Mouse (Mus musculus) stomach, embryonic 14.5 days (tissue): ENCODE data around the gene B4galt1. TPM values are rescaled to one million over a fixed set of nuclear protein-coding genes. Genes with fewer than 3 reads are reported as not detected.

Source experiments
- ATAC-seq: fragments of 200-750 bp; cut with Nextera tagmentation; 2 replicates; pipeline ENCODE4 v1.8.0; 2017; ENCODE audit warnings: low read depth, moderate TSS enrichment; ENCODE audit not compliant: insufficient number of reproducible peaks, insufficient read depth, low FRiP score
- H3K27ac ChIP-seq: fragments of 300-500 bp; sonication (generic); 2 replicates; pipeline ENCODE4 v1.5.1; 2014; ENCODE audit warnings: mild to moderate bottlenecking, low read length, moderate library complexity, mixed read lengths
- H3K27me3 ChIP-seq: fragments of 300-500 bp; sonication (generic); 2 replicates; pipeline ENCODE4 v1.6.1; 2014; ENCODE audit warnings: low read length, control low read depth, mixed read lengths; ENCODE audit not compliant: control insufficient read depth, insufficient read depth
- H3K36me3 ChIP-seq: fragments of 300-500 bp; sonication (generic); 2 replicates; pipeline ENCODE4 v1.6.1; 2014; ENCODE audit warnings: mild to moderate bottlenecking, control low read depth, low read length, moderate library complexity, mixed read lengths; ENCODE audit not compliant: control insufficient read depth, insufficient read depth
- H3K4me1 ChIP-seq: fragments of 300-500 bp; sonication (generic); 2 replicates; pipeline ENCODE4 v1.6.1; 2014; ENCODE audit warnings: low read length, control low read depth, mixed read lengths; ENCODE audit not compliant: control insufficient read depth, insufficient read depth
- H3K4me2 ChIP-seq: fragments of 300-500 bp; sonication (generic); replicated peaks from 2 replicates; pipeline ENCODE4 v1.6.1; 2014; ENCODE audit warnings: low read depth, low read length, control low read depth
- H3K4me3 ChIP-seq: fragments of 300-500 bp; sonication (generic); 2 replicates; pipeline ENCODE4 v1.5.1; 2014; ENCODE audit warnings: low read depth, low read length, control low read depth
- H3K9ac ChIP-seq: fragments of 300-500 bp; sonication (generic); replicated peaks from 2 replicates; pipeline ENCODE4 v1.6.1; 2014; ENCODE audit warnings: low read depth, mild to moderate bottlenecking, control low read depth, low read length, moderate library complexity, mixed read lengths
- H3K9me3 ChIP-seq: fragments of 300-500 bp; sonication (generic); 2 replicates; pipeline ENCODE4 v1.6.1; 2016; ENCODE audit warnings: low read depth, low read length, control low read depth; ENCODE audit not compliant: control insufficient read depth
- WGBS: fragments of 180-500 bp; shearing (Covaris S2); extraction: QIAGEN DNeasy Blood & Tissue Kit; methylation state at CpG from one replicate; pipeline ENCODE4 v1.1.7; 2014; 5-methylcytosine and 5-hydroxymethylcytosine counted together
- polyA plus RNA-seq: library from polyadenylated mRNA; unstranded; fragments of >200 nt; fragmentation: Nextera tagmentation; extraction: Ambion mirVana; gene quantifications from 2 replicates; pipeline ENCODE4 v1.2.1, GENCODE M21; 2014

B4galt1 gene
- polyA plus RNA-seq, 1 experiment from 2014 or later, result 55.6 TPM

GRCm38 (mm10) chr4:40876814-40877371 lies 23.1 kb upstream of the B4galt1 start:
- no peaks in the 10 kb centered on the region for H3K9me3 ChIP-seq
- H3K36me3 ChIP-seq, result no peaks in the 10 kb centered on the region
- 14% methylated on average over 12 of the region's 12 CpGs for WGBS
- ATAC-seq, result peak; percentile 79
- peaks cover 41% of the 10 kb centered on the region; the same call in 1 of the 2 replicates for H3K4me1 ChIP-seq
- H3K4me2 ChIP-seq, result peak overlapping the region; percentile 26
- no peak overlapping the region for H3K4me3 ChIP-seq
- H3K9ac ChIP-seq, result no peak overlapping the region
- H3K27ac ChIP-seq, result peak overlapping the region; percentile 63; the same call in 1 of the 2 replicates
- H3K27me3 ChIP-seq, result no peaks in the 10 kb centered on the region

GRCm38 (mm10) chr4:40875842-40876241 lies 22.0 kb upstream of the B4galt1 start:
- H3K4me1 ChIP-seq, result peaks cover 41% of the 10 kb centered on the region; the same call in 1 of the 2 replicates
- 75% methylated on average over 20 of the region's 20 CpGs for WGBS
- H3K4me2 ChIP-seq, result no peak overlapping the region
- no peak overlapping the region for H3K4me3 ChIP-seq
- H3K9ac ChIP-seq, result no peak overlapping the region
- H3K27me3 ChIP-seq, result no peaks in the 10 kb centered on the region
- no peaks in the 10 kb centered on the region for H3K9me3 ChIP-seq
- H3K36me3 ChIP-seq, result no peaks in the 10 kb centered on the region
- no peak overlapping the region; the same call in 1 of the 2 replicates for H3K27ac ChIP-seq
- no peak for ATAC-seq

DNA sequence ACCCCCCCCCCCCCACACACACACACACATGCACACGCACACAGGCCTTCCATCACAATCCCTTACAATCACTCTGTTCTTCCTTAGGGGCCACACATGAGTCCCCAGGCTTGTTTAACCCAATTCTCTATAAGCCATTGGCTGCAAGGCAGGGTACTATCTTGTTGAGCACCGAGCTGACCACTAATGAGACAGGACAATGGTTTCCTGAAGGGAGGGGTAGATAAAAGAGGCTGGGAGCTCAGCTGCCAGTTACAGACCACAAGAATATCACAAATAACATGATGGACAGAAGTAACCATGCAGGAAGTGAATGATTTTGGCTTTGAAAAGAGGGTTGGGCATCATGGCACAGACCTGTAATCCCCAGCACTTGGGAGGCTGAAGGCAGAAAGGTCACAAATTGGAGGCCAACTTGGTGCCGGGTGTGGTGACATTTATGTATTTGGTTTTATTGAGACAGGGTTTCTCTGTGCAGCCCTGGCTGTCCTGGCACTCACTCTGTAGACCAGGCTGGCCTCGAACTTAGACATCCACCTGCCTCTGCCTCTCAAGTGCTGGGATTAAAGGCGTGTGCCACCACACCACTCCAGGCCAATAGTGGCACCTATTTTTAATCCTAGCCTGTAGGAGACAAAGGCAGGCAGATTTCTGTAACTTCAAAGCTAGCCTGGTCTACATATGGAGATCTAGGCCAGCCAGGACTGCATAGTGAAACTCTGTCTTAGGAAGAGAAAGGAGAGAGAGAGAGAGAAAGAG lies 21.2 kb upstream of the B4galt1 start:
- no peak overlapping the region for H3K4me3 ChIP-seq
- H3K36me3 ChIP-seq, result no peaks in the 10 kb centered on the region
- H3K9me3 ChIP-seq, result no peaks in the 10 kb centered on the region
- WGBS, result 84% methylated on average over 5 of the region's 5 CpGs
- no peak overlapping the region for H3K27ac ChIP-seq
- H3K27me3 ChIP-seq, result no peaks in the 10 kb centered on the region
- no peak overlapping the region for H3K4me2 ChIP-seq
- peaks cover 41% of the 10 kb centered on the region; the same call in 1 of the 2 replicates for H3K4me1 ChIP-seq
- ATAC-seq, result no peak
- no peak overlapping the region for H3K9ac ChIP-seq

DNA sequence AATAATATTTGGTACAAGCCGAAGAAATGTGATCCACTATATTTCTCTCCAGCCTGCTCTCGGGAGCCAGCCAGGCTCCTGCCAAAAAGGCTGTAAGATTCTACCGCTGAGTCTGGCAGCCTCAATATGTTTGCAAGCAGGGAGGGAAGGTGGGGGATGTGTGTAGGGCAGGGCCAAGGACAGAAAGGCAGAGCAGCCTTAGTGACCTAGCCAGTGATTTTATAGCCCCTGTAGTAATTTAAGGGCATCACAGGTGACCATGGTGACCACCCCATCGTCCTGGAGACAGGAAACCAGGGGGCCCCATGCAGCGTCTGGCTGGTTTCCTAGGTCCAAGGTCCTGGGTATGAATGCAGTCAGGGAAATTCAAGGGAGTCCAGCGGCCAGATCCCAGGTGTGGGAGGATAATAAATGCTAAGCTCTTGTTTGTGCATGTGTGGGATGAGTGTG lies 20.4 kb upstream of the B4galt1 start:
- Histone ChIP-seq H3K4me1 (peaks cover 41% of the 10 kb centered on the region; the same call in 1 of the 2 replicates), H3K9ac (no peak overlapping the region), H3K27ac (peak overlapping the region; percentile 50), H3K36me3 (no peaks in the 10 kb centered on the region), H3K4me2 (no peak overlapping the region), H3K9me3 (no peaks in the 10 kb centered on the region), H3K27me3 (no peaks in the 10 kb centered on the region), H3K4me3 (no peak overlapping the region)
- 0 out of 2 replicates have a peak, but pooled peaks have one; percentile 30 for ATAC-seq
- WGBS, result 23% methylated on average over 6 of the region's 6 CpGs

DNA sequence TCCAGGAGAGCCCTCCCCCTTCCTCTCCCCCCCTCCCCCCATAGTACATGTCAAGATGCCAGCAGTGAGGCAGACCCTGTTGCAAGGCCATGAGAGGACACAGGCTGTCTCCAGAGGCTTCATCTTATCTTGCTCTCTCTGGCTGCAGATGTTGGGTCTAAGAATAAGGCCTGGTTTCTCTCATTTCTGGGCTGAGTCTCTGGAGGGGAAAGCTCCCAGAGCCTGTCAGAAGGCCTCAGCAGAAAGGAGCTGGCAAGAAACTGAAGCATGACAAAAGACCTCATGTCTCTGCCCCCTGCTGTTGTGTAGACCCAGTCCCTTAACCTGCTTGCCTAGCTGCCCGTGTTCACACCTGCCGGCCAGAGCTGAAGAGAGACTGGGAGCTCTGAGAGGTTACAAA lies 19.5 kb upstream of the B4galt1 start:
- Histone ChIP-seq H3K9me3 (no peaks in the 10 kb centered on the region), H3K27ac (peak overlapping the region; percentile 50), H3K9ac (no peak overlapping the region), H3K27me3 (no peaks in the 10 kb centered on the region), H3K4me2 (no peak overlapping the region), H3K4me1 (peaks cover 41% of the 10 kb centered on the region; the same call in 1 of the 2 replicates), H3K4me3 (no peak overlapping the region), H3K36me3 (no peaks in the 10 kb centered on the region)
- no peak for ATAC-seq
- 36% methylated on average over 2 of the region's 2 CpGs for WGBS

DNA sequence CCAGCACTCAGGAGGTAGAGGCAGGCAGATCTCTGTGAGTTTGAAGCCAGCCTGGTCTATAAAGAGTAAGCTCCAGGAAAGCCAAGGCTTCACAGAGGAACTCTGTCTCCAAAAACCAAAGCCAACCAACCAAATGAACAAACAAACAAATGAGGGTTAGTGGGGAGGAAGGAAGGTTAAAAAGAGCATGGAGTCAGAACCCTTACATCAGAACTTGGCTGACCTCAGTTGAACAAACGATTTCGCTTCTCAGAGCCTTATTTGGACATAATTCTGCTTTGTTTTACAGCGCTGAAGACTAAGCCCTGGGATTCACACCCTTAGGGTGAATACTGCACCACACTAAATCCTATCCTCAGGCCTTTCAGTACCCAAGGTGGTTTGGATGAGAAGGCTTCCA lies 18.3 kb upstream of the B4galt1 start:
- no peaks in the 10 kb centered on the region for H3K9me3 ChIP-seq
- no peak overlapping the region for H3K27ac ChIP-seq
- no peaks in the 10 kb centered on the region for H3K27me3 ChIP-seq
- peaks cover 36% of the 10 kb centered on the region; the same call in 1 of the 2 replicates for H3K4me1 ChIP-seq
- H3K36me3 ChIP-seq, result no peaks in the 10 kb centered on the region
- WGBS, result 86% methylated on average over 3 of the region's 3 CpGs
- no peak overlapping the region for H3K4me3 ChIP-seq
- ATAC-seq, result no peak
- H3K9ac ChIP-seq, result no peak overlapping the region
- H3K4me2 ChIP-seq, result no peak overlapping the region

DNA sequence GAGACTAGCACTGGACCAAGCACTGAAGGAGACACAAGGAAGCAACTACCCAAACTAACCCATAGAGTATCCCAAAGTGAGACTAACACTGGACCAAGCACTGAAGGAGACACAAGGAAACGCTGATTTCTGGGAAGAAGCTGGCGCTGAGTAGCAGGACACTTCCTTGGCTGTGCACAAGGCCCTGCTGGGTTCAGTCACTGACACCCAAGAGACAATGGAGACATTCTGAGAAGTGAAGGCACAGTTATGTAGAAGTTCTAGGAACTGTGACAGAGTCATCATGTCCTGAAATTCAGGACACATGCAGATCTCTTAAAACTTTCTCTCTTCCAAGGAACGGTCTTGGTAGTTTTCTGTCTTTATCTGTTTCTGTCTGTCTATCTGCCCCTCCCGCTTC lies 16.4 kb upstream of the B4galt1 start:
- H3K27ac ChIP-seq, result no peak overlapping the region

DNA sequence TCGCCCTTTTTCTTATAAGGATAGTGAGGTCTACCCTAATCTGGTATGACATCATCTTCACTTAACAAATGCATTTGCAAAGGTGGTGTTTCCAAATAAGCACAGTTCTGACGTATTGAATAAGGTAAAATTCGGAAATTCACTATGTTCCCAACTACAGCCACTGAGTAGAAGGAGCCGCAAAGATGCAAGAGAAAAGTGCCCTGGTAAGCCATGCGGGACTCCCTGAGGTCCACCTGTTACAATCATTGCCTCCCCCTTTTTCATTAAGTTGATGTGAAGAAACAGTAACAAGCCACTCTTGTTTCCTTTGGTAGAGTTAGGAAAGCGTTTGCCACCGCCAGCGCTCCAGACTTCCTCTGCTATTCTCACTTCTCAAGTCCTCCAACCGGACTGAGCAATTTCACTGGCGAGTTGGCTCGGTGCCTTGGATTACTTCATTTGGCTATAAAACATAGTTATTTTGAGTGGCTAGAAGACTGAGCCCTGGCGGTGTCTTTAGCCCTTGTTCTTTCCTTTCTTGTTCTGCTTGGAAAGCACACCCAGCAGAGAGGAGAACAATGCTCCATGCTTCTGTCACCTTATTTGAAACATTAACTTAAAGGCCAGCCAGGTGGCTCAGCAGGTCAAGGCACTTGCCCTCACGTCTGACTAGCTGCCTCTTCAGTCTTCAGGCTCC lies 14.9 kb upstream of the B4galt1 start:
- ATAC-seq, result no peak
- Histone ChIP-seq H3K9ac (no peak overlapping the region), H3K27me3 (no peaks in the 10 kb centered on the region), H3K36me3 (no peaks in the 10 kb centered on the region), H3K4me2 (no peak overlapping the region), H3K4me1 (peaks cover 10% of the 10 kb centered on the region; the same call in 1 of the 2 replicates), H3K27ac (no peak overlapping the region), H3K4me3 (no peak overlapping the region), H3K9me3 (no peaks in the 10 kb centered on the region)
- 59% methylated on average over 13 of the region's 13 CpGs for WGBS

More for the DNA sequence above, 16.4 kb upstream of the B4galt1 start:
- Histone ChIP-seq H3K4me2 (no peak overlapping the region), H3K4me3 (no peak overlapping the region), H3K9me3 (no peaks in the 10 kb centered on the region), H3K36me3 (no peaks in the 10 kb centered on the region), H3K27me3 (no peaks in the 10 kb centered on the region), H3K4me1 (peaks cover 22% of the 10 kb centered on the region; the same call in 1 of the 2 replicates), H3K9ac (no peak overlapping the region)
- ATAC-seq, result no peak
- 86% methylated on average over 4 of the region's 4 CpGs for WGBS
